Mouse (Mus musculus): Measurements from ENCODE around the gene Iqcg. TPM values are rescaled to one million over a fixed set of nuclear protein-coding genes. Genes with fewer than 3 reads are reported as not detected.
A peak's percentile ranks its signal among the peaks of the same experiment; 100 is the strongest.
"Not testable (repeated sequence)": the region's sequence is repeated elsewhere in the genome, so short reads cannot be mapped to it uniquely, and the experiment has no call there.

Gene Iqcg
- 1 to 10 TPM; 2.0 TPM for total RNA-seq (2021)
- long read RNA-seq, experiment 1, partial matches to known transcripts = 2 of 2 reads
- long read RNA-seq, experiment 1, other reads (novel, unspliced or antisense) = 0 of 2 reads
- long read RNA-seq, experiment 2, partial matches to known transcripts = 1 of 3 reads
- long read RNA-seq, experiment 2, other reads (novel, unspliced or antisense) = 1 of 3 reads

DNA sequence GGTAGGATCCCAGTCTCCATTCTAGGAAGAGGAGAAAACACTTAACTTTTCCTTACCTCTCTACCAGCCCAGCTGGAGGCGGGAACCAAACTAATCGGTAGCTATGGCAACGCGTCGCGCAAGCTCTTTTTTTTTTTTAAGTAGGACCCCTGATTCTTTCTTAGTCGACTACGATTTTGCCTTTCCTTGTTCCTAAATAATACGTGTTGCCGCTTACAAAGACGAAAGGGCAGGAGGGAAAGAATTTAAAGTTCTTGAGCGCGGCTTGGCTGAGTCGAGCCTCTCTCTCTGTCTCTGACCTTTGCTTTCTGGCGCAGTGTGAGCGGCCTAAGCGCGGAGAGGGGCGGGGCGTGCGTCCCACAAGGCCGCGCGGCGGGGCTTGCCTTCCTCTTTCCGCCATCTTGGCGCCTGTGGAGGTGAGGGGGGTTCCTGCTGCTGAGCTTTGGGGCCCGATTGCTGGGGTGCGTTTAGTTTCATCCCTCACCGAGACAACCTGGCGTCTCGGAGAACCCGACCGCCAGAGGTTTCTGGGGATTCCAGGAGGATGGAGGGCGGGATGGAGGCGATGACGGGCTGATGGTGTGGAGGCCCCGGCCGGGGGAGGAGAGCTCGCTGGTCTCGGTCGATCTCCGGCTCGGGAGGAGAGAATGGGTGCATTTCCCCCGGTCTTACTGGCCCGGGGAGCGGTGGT is at the start of gene Iqcg, which contains the start of gene Rpl35a:
Gene Iqcg, minus strand, starts transcription at position 124 of the 691 bp plus-strand sequence.
Gene Rpl35a, plus strand, starts transcription at position 359 of the 691 bp plus-strand sequence.
- DNase-seq = peak; percentile 89

DNA sequence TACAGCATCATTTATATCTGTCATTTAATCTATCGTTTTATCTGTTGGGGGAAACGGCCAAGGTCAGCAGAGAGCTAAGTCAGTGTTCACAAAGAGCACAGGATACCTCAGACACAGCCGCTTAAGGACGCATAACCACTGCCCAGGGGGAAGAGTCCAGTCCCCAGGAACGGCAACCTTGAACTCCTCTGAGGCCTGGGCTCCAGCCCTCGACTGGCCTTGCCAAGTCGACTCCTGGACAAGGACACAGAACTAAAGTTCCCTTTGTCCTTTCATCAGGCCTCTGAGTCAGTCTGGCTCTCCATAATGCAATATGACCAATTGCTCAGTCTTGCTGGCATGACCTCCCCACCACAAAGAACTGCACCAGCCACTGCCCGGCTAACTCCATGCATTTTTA is 29.6 kb upstream of the Iqcg start:
- DNase-seq = no peak

DNA sequence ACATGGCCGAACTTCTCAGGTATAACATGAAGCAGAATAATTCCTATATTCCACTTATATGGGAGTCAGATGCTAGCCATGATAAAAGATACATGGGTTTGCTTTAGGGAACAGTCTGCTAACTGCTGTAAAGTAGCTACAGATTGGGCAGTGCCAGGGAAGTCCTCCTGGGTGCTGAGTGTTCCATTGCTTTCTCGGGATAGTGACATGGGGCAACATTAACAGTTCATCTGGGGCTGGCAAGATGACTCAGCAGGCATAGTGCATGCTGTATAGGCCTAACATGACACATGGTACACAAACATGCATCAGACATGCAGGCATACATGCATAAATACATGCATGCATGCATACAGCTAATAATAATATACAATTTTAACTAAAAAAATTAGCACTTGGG is 28.0 kb upstream of the Iqcg start:
- DNase-seq = no peak

DNA sequence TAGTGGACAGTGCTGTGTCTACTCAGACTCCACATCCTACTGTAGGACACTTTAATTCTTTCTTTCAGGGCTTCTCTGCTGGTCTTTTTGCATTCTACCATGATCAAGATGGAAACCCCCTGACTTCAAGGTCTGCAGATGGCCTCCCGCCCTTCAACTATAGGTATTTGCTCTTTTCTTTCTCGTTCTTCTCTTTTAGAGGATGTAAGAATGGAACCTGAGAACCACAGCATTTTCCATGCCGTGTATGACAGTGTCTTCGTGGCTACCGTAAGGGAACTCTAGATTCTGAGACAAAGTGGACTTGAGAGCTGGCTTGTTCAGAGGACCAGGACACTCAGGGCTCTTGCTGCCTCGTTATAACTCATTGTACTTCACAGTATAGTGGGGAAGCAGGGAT is 26.9 kb upstream of the Iqcg start:
- DNase-seq = no peak

DNA sequence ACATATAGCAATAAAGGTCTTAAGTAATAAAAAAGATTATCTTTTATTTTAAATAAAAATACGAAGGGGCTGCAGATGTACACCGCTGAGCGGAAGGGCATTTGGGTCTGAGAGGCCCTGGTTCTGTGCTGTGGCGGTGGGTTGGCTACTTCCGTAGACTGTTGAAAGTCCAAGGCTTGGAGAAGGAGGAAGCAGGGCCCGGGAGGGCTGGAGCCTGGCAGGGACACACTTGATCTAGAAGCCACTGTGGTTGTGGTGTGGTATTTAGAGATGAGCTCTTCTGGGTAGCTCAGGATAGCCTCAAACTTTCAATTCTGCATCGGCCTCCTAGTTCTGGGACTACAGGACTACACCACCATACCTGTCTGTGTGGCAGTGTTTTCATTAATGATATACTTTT is 24.0 kb upstream of the Iqcg start:
- DNase-seq = no peak

DNA sequence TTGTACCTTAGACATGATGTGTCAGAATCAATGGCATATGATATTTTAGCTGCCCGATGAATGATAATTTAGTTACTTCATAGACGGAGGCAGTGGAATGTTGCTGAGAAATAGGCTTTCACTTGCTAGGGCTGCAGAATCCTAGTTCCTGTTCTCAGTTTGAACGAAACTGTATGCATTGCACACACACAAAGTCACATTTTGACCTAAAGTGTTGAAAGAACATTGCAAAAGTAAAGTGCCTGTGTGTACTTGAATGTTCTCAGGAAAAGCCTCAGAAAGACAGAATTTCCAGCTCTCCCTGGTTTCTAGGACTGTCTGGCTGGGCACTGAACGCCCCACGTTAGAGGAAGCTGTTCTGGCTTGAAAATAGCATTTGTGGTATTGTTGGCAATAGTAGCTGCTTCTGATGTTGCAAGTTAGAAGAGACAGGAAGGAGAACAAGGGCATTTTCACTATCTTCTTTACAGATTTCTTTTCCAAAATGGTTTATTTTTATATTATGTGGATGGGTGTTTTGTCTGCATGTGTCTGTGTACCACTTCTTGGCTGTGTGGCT is 21.1 kb upstream of the Iqcg start:
- no peak for DNase-seq

DNA sequence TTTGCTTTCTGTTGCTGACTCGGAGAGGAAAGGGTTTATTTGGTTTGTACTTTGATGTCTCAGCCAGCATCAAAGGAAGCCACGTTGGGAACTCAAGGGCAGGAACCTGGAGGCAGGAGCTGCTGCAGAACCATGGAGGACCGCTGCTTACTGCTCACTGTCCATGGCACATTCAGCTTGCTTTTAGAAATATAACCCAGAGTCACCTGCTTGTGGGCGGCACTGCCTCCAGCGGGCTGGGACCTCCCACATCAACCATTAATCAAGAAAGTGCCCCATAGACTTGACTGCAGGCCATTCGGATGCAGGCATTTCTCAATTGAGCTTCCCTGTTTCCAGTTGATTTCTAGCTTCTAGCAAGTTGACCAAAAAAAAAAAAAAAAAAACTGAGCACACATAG is 20.1 kb upstream of the Iqcg start:
- DNase-seq = no peak

DNA sequence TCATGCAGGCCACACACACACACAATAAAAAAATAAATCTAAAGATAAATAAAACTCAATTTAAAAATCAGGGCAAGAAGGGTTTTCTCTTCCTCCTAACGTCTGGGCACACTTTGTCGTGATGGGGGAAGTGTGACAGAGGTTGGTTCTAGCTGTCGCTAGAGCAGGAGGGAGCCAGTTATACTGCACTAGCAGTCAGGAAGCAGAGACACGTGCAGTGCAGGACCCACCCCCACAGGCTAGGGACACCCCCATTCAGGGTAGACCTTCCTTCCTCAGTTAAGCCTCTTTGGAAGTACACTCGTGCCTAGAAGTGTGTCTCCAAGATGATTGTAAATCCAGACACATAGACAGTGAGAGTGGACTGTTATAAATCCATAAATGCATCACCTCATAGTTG is 18.9 kb upstream of the Iqcg start:
- DNase-seq = no peak

DNA sequence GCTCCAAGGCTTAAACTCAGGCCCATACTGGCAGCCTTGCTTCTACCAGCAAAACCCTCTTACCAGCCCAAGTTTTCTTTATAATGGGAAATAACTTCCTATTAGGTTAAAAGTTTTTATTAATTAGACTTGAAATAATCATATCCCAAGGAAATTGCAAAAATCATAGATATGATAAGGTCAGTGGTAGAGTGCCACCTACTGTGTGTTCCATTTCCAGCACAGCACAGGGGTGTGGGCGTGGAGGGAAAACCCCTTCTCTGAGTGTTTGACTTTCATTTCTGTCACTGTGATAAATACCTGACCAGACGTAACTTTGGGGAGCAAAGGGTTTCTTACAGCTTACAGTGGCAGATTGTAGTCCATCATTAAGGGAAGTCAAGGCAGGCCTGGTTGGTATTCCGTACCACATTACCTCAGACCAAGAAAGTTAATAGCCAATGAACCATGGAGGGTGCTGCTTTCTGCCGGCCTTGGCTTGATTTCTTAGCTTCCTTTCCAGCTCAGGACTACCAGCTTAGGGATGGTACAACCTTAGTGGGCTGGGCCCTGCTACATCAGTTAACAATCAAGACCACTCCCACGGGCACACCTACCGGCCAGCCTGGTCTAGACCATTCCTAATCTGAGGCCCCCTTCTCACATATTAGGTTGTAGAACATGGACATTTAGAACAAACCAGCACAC is 17.0 kb upstream of the Iqcg start:
- no peak for DNase-seq

DNA sequence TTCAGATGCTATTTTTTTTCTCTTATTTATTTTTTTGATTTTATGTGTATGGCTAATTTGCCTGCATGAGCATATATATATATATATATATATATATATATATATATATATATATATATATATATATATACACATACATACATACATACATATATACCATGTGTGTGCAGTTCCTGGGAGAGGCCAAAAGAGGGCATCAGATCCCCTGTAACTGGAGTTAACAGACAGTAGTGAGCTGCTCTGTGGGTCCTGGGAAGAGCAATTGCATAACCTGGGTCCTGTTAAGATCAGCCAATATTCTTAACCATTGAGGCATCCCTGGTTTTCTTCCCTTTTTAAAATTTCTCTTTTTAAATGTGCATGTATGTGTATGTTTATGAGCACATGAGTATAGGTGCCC is 14.9 kb upstream of the Iqcg start:
- no peak for DNase-seq

DNA sequence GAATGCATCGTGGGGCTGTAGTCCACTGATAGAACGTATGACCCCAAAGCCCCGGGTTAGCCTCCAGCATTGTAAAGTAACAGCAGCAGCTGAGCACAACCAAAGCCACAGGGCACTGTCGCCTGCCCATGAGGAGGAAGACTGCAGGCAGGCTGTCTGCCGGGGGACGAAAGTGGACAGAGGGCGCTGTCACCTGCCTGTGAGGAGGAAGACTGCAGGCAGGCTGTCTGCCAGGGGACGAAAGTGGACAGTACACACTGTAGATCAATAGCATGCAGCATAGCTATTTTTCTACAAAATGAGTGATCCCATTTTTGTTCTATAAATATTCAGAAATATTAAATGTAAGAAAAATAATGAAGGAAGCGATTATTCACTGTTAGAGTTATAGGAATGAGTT is 8.6 kb upstream of the Iqcg start:
- DNase-seq = no peak

DNA sequence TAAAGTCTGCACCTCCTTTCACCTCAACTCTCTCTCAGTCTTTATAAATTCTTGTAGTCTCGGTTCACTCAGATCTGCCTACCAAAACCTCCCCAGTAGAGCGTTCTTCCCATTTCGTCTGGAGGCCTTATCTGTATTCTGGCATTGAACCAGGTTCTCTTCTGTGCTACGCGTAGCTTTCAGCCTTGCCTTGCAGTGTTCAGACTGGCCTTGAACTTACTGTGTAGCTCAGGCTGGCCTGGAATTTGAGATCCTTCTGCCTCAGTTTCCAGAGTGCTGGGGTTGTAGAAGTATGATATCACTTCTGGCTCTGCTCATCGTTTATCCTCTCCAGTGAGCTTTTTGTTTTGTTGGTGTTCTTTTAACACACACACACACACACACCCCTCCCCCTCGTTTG is 7.2 kb upstream of the Iqcg start:
- no peak for DNase-seq

DNA sequence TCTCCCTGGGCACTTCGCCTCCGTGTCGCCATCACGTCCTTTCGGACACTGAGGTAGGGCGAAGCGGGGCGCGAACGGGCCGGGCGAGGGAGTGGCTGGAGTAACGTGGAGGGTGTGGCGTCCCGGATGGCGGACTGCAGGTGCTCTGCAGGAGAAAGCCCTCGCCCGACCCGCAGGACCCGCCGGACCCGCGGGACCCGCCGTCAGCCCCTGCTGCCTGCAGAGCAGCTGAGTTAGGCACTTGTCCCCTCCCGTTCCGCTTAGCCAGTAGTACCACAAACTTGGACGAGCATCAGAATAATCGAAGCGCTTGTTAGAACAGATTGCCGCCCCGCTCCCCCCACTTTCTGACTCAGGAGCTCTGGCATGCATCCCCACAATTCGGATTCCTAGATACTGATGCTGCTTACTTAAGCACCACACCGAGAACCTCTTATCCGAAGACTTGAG is 6.7 kb upstream of the Iqcg start:
- DNase-seq = no peak

DNA sequence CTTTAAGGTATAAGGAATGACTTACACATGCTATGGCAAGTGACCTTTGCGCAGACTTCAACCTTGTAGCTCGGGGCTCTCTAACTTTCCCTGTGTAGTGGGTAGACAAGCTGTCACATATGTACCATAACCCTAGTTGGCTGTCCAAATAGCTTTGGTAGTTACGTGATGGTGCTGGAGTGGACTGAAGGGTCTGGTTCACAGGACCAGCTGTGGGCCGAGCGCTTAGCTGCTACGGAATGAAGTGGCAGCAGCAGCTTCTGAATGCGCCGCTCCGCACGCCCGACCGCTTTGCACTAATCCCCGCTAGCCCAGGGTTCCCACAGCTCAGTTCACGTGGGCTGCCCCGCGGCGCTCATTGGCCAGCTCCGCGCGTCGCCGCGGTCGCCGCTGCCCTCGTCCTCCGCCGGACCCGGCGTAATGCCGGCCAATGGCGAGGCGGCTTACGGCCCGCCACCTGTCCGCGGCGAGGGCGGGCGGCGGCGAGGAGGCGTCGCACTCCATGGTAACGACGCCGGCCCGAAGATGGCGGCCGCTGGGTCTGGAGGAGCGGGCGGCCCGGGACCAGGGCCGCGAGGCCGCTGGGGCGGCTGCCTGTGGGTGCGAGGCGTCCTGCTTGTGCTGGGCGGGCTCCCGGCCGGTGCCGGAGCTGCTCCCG is 6.1 kb upstream of the Iqcg start, which contains the start of gene Lmln:
Gene Lmln, plus strand, starts transcription at position 498 of the 658 bp plus-strand sequence.
- peak; percentile 88 for DNase-seq

DNA sequence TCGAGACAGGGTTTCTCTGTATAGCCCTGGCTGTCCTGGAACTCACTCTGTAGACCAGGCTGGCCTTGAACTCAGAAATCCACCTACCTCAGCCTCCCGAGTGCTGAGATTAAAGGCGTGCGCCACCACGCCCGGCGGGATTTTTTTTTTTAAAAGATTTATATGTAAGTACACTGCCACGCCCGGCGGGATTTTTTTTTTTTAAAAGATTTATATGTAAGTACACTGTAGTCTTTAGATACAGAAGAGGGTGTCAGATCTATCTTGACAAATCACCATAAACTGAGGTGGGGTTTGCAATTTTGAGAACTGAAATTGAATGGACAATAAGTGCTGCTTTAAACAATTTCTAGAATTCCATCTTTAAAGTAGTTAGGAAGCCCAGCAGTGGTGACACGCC is 5.4 kb upstream of the Iqcg start:
- DNase-seq = no peak

DNA sequence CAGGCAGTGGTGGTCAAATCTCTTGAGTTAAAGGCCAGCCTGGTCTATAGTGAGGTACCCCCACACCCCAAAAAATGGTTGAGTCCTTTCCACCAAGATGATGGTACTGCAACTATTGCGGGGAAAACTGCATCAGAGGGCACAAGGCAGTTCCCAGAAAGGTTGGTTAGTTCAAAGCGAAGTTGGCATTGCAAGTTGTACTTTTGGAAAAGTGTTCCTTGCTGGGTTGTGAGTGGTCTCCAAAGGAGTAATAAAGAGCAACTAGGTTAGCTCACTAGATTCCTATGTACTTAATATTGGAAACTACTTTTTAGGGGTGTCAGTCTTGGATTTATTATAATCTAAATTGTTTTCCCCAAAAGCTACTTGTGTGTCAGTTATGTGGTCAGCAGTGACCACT is 4.9 kb upstream of the Iqcg start:
- DNase-seq = no peak

DNA sequence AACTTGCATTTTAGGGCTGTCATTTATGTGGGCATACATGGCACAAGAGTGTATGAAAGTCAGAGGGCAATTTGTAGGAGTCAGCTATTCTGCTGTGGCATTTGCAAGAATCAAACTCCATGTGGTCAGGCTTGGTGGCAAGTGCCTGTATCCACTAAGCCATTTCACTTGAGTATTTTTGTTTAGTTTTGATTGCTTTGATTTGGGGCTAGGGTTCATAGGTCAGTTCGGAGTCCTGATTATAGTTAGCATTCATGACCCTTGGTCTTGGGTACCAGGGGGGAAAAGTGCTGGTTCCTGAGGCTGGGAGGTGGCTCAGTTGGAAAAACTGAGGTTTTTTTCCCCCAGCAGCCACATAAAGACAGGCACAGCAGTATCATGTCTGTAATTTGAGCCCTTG is 3.5 kb upstream of the Iqcg start:
- DNase-seq = no peak

DNA sequence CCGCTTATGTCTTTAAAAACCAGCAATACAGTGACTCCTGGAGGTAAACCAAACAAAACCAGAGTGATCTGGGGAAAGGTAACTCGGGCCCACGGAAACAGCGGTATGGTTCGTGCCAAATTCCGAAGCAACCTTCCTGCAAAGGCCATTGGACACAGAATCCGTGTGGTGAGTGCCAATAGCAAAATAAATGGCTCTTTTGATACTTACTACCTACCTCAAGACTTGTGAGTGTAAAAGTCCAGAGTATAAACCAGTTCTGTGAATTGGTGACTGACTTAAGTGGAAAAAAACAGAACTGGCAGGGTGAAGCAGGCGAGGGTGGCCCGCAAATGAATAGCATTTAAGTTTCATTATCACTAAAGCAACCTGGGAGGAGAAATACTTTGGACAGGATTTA is 2.6 kb upstream of the Iqcg start:
- DNase-seq = not testable (repeated sequence)

DNA sequence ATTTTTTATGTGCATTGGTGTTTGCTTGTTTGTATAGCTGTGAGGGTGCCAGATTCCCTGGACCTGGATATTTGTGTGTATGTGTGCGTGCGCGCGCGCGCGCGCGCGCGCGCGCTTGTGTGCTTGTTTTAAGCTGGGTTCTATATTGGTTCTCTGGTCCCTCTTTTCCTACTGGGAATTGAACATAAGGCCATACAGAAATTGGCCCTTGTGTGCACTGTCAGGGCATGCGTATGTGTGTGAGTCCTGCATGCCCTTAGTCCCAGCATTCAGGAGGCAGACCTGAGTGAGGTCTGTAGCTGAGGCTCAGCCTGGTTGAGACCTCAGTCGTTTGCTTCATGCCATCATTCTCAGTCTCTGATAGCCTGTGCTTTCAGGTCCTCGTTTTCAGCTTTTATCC is 2.0 kb upstream of the Iqcg start:
- DNase-seq = no peak

DNA sequence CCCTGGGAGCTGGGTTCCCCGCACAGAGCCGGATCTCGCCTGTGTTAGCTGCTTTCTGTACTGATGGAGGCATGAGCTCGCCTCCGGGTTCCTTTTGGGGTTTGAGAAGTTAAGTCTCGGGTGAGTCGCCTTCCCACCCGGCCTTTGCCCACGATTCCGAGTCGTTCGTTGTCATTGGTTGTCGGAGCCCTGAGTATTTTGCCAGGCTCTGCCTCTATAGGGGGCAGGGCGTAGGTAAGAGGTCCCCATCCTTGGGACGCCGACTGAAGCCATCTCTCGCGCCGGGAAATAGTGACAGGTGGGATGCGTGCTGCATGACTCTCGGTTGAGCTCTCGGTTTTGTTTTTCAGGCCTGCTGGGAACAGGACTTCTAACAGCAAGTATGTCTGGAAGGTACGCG is 768 bp upstream of the Iqcg start:
- DNase-seq = peak; percentile 28

DNA sequence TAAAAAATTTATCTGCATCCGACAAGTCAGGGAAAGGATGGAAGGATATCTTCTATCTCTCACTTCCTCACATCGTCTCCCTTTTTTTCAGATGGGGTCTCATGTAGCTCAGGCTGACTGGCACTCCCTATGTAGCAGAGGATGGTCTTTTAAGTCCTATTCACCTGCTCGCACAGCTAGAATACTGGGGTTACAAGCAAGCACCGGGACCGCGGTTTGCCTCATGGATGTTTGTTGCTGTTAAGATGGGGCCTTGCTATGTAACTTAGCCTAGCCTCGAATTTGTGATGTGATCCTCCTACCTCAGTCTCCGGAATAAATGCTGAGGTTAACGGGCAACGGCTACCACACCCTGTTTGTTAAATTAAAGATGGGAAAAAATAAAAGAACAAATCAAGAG is 363 bp downstream of the Iqcg start:
- DNase-seq = no peak

DNA sequence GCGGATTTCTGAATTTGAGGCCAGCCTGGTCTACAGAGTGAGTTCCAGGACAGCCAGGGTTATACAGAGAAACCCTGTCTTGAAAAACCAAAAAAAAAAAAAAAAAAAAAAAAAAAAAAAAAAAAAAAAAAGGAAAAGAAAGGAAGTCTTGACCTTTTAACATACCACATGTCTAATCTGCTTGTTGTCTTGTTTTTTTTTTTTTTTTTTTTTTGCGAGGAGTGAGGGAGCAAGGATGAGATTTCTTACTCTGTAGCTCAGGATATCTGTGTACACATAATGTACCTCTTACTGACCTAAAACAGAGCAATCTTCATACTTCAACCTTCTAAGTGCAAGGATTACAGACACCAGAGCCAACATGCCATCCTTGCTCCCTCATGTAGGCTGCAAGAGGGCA is 1.1 kb downstream of the Iqcg start:
- not testable (repeated sequence) for DNase-seq

DNA sequence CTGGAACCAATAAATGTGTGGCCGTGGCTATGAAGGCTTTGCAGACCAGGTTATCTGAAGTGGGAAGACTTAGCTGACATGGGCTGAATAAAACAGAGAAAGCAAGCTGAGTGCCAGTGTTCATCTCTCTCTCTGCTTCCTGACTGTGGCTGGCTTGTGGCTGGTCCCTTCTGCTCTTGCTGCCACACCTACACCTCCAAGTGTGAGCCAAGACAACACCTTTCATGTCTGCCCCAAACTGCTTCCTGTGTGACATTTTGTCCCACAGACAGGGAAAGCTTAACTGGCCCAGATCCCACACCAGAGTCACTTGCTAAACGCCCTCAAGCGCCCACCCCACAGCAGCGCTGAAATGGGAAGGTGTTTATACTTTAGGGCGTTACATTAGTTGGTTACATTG is 2.9 kb downstream of the Iqcg start:
- DNase-seq = no peak
